Mouse (Mus musculus): ENCODE measurements around the gene Ggct.

DNA sequence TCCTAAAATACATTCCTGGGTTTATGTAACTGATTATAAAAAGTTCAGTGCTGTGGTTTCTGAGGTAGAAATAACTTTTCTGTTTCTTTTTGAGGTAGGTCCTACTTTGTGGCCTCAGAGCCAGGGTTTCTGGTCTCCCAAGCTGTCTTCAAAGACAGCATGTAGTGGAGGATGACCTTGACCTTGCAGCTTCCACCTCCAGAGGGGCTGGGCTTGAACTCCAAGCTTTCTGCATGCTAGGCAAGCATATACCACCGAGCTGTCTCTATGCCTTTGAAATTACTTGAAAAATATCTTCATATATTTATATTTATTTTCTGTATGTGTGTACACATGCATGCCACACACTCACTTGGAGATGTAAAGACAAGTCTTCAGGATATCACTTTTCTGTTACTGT, 47.3 kb upstream of the Ggct start:
- no peak for TF ChIP-seq POLR2A (IDR thresholded peaks at IDR 0.05; ENCODE audit: low read depth, low read length)
- TF ChIP-seq CTCF (conservative IDR thresholded peaks at IDR 0.05; ENCODE audit: insufficient read depth, insufficient read length, low read depth, low read length), result no peak
